Mouse (Mus musculus) MEL (cell line): ENCODE measurements around the gene Gm1113.

Experiments used
- CTCF ChIP-seq, 3 experiments: IDR thresholded peaks in 2 of 3; conservative IDR thresholded peaks in 1 of 3; 2 replicates each; pipeline ENCODE4 v1.5.1; 2011 to 2012; ENCODE audit warnings: low read length in 3 of 3, low read depth in 2 of 3, mild to moderate bottlenecking in 2 of 3, improper control_type of control experiment in 1 of 3, inconsistent platforms in 1 of 3, mixed read lengths in 1 of 3, moderate library complexity in 1 of 3; ENCODE audit not compliant: control insufficient read depth in 1 of 3, insufficient read depth in 1 of 3, poor library complexity in 1 of 3, severe bottlenecking in 1 of 3
- MAX ChIP-seq: IDR thresholded peaks from 2 replicates; pipeline ENCODE4 v1.6.1; 2011; ENCODE audit warnings: low read length, improper control_type of control experiment
- NELFE ChIP-seq: IDR thresholded peaks from 2 replicates; pipeline ENCODE4 v1.6.1; 2011; ENCODE audit warnings: low read depth, low read length, improper control_type of control experiment
- SIN3A ChIP-seq: IDR thresholded peaks from 2 replicates; pipeline ENCODE4 v1.6.1; 2012; ENCODE audit warnings: low read length, improper control_type of control experiment, inconsistent platforms

DNA sequence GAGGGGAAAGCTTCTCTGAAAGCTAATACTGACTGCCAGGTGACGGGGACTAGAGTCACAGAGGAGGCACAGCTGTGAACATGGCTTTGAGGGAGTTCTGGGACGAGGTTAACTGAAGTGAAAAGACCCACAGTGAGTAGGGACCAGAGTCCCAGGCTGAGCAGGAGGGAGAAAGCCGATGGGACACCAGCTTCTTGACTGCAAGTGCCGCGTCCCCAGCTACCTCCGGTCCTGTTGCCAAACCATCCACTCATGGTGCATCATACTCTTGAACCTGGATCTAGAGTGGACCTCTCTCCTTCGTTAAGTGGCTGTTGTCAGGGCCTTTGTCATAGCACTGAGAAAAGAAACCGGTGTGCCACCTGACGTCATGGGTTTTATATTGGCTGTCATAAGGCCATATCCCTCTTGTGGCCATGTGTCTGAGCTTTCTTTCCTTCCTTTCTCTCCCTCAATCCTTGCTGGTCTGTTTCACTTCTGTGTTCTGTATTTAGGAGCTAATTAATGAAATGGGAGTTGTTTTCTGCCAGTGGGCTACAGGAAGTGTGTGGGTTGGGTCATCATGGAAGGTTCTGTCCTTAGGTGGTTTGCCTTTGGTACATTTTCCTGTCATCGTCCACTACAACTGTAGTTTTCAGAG lies 15.6 kb downstream of the Gm1113 start:
- TF ChIP-seq SIN3A (no peak), MAX (no peak), CTCF (IDR thresholded peaks at IDR 0.05 in 2 of 3, conservative IDR thresholded peaks at IDR 0.05 in 1 of 3; ENCODE audit: control insufficient read depth in 1 of 3, insufficient read depth in 1 of 3, low read depth in 2 of 3, low read length in 3 of 3, poor library complexity in 1 of 3, severe bottlenecking in 1 of 3) (no peak), NELFE (no peak)
